Mouse (Mus musculus) ES-E14 (cell line): ENCODE data around the gene Prkcz.

ENCODE experiments used
- CHD2 ChIP-seq: IDR thresholded peaks from 2 replicates; pipeline ENCODE4 v1.6.1; 2014; ENCODE audit warnings: mild to moderate bottlenecking, low read depth, low read length, inconsistent platforms
- HCFC1 ChIP-seq: IDR thresholded peaks from 2 replicates; pipeline ENCODE4 v1.6.1; 2012; ENCODE audit warnings: low read length, inconsistent platforms, borderline replicate concordance; ENCODE audit not compliant: insufficient read depth
- MAFK ChIP-seq: IDR thresholded peaks from 2 replicates; pipeline ENCODE4 v1.6.1; 2014; ENCODE audit warnings: mild to moderate bottlenecking, low read depth, low read length, inconsistent platforms; ENCODE audit not compliant: insufficient read depth
- ZC3H11A ChIP-seq: IDR thresholded peaks from 2 replicates; pipeline ENCODE4 v1.6.1; 2012; ENCODE audit warnings: low read depth, mild to moderate bottlenecking, inconsistent platforms, low read length, borderline replicate concordance
- ZNF384 ChIP-seq: IDR thresholded peaks from 2 replicates; pipeline ENCODE4 v1.6.1; 2012; ENCODE audit warnings: low read depth, low read length, inconsistent platforms

- TF ChIP-seq ZNF384 (no peak), CHD2 (no peak), HCFC1 (no peak), ZC3H11A (no peak), MAFK (no peak)
Observed at GRCm38 (mm10) chr4:155213752-155214054, 147.5 kb downstream of the Prkcz start.
